Mouse (Mus musculus) T-helper 2 cell (primary cell): ENCODE data around the gene Tubb3.
"Not testable (repeated sequence)": the region's sequence is repeated elsewhere in the genome, so short reads cannot be mapped to it uniquely, and the experiment has no call there.

ENCODE experiments used
- in situ Hi-C: fragments of 300-600 bp; cut with MboI, MseI; formaldehyde crosslinking; loops from one replicate; pipeline ENCODE4 v1.15.1; 2025; ENCODE audit warnings: high pct_unique_total_duplicates

Tubb3 gene

DNA sequence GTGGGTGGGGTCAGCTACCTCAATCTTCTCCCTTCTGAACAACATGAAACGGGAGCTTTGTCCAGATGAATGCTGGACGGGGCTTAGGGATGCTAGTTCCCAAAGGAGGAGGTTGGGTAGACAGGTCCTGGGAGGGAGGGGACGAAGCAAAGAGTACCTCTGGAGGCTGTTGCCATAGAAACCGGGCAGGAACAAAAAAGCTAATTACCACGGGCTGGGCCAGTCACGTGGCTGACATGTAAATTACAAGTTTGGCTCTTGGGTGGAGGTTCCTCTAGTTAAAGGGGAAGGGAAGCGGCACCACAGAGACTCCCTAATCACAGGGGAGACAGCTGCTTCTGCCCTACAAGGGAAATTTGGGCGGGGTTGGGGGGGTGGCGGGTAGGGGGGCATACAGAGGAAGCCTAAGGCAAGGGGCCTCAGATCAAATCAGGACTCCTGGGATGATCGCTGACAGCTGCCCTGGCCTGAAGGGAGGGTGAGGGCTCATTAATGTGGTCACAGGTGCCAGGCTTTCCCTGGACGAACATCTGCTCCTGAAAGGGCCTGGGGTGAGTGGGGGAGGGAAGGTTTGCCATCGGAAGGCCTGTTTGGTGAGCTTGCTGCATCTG, 1.4 kb downstream of the Tubb3 start:
- in situ Hi-C loops, result no loop called here

DNA sequence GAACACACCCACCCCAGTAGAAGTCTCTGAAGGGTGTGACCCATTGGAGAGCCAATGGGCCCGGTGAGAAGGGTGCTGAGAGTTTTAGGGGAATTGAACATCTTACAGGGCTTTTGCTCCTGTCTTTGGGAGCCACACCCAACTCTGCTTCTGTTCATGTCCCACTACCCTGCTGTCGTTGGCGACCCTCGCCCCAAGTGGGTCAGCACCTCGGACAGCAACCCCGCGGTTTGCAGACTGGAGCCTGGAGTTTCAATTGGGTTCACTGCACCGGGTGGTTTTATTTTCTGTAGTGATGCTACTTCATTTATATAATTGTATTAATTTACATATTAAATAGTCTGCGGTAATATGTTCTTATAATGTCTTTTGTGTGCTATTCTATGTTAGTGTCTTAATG, 3.0 kb downstream of the Tubb3 start:
- in situ Hi-C loops, result no loop called here

DNA sequence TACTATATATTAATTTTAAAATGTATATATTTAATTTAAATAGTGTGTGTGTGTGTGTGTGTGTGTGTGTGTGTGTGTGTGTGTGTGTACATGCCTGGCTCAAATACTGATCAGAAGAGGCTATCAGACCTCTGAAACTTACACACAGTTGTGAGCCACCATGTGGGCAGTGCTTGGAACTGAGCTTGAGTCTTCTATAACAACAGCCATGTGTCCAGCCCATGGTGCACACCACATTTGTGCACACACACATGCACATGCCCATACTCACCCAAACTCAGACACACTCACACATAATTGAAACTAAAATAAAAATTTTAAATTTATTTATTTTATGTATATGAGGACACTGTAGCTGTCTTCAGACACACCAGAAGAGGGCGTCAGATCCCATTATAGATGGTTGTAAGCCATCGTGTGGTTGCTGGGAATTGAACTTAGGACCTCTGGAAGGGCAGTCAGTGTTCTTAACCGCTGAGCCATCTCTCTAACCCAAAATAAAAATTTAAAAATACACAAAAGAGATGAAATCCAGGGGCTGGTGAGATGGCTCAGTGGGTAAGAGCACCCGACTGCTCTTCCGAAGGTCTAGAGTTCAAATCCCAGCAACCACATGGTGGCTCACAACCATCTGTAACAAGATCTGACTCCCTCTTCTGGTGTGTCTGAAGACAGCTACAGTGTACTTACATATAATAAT, 3.9 kb downstream of the Tubb3 start:
- in situ Hi-C loops, result not testable (repeated sequence)

DNA sequence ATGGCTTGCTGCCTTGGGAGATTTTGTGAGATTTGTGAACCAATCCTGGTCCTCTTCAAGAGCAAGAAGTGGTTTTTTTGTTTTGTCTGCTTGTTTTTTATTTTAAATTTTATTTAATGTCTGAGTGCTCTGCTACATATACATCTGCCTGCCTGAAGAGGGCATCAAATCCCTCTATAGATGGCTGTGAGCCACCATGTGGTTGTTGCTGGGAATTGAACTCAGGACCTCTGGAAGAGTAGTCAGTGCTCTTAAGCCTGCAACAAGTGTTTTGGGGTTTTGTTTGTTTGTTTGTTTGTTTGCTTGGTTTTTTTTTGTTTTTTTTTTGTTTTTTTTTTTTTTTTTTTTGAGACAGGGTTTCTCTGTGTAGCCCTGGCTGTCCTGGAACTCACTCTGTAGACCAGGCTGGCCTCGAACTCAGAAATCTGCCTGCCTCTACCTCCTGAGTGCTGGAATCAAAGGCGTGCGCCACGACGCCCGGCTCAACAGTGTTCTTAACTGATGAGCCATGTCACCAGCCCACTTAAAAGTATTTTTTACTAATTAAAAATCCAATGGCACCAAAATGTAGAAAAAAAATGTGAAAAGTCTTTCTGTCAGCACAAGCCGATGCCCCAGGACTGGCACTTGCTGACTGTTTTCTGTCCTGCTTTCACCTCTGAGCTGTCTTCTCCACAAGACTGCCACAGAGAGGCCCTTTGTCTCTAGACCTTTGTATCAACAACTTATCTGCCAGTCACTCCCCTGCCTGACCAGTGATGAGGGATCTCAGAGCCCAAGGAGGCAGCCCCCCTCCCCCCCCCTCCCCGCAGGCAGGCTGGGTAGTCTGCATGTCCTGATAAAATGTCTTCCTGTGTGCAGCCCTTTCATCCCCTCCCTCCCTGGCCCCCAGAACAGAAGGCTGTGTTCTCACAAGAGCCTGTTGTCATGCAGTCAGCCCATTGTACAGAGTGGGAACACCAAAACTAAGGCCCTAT, 5.0 kb downstream of the Tubb3 start:
- in situ Hi-C loops, result no loop called here

DNA sequence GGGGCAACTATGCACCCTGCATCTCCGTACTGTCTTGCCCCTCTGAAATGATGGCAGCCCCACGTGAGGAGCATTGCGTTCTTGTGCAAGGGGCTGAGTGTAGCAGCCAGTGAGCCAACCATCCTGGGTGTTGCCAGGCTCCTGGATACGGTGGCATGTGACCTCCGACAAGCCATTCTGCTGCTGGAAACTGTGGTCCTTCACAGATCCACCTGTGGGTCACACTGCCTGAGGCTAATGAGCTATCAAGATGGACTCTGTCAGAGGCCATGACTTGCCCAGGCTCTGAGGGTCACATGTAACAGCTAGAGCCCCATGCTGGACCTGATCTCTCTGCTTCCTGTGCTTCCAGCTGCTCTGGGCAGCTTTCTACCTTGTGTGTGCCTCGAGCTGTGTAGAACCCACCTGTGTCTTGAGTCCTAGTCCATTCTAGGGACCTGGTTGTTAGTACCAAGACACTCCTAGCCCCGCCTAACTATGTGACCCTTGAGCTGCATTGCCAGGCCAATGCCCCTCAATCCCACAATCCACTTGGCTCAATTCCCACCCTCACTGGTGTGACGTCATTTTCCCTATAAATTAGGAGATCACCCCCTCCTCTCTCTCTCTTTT, 5.8 kb downstream of the Tubb3 start:
- in situ Hi-C loops, result no loop called here

DNA sequence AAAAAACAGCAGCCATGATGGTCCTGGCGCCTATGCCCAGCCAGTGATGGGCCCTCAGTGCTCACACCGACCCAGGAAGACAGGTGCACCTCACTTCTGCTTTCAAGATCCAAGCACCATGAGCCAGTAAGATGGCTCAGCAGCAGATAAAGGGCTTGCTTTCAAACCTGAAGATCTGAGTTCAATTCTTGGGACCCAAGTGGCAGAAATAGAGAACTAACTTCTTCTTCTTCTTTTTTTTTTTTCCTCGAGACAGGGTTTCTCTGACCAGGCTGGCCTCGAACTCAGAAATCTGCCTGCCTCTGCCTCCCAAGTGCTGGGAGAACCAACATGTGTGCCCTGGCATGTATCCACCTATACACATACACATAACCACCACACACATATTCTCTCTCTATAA, 8.5 kb downstream of the Tubb3 start:
- in situ Hi-C loops, result loop anchor here (5.0 kb wide), 1 partner anchor 97 kb away; no protein-coding TSS in a partner anchor

DNA sequence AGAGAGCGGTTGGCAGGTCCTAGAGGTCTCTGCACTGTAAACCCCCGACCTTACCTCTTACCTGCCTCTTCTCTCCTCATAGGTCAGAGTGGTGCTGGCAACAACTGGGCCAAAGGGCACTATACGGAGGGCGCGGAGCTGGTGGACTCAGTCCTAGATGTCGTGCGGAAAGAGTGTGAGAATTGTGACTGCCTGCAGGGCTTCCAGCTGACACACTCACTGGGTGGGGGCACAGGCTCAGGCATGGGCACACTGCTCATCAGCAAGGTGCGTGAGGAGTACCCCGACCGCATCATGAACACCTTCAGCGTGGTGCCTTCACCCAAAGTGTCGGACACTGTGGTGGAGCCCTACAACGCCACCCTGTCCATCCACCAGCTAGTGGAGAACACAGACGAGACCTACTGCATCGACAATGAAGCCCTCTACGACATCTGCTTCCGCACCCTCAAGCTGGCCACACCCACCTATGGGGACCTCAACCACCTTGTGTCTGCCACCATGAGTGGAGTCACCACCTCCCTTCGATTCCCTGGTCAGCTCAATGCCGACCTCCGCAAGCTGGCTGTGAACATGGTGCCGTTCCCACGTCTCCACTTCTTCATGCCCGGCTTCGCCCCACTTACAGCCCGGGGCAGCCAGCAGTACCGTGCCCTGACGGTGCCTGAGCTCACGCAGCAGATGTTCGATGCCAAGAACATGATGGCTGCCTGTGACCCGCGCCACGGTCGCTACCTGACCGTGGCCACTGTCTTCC, 9.5 kb downstream of the Tubb3 start:
- in situ Hi-C loops, result loop anchor here (5.0 kb wide), 1 partner anchor 98 kb away; no protein-coding TSS in a partner anchor

DNA sequence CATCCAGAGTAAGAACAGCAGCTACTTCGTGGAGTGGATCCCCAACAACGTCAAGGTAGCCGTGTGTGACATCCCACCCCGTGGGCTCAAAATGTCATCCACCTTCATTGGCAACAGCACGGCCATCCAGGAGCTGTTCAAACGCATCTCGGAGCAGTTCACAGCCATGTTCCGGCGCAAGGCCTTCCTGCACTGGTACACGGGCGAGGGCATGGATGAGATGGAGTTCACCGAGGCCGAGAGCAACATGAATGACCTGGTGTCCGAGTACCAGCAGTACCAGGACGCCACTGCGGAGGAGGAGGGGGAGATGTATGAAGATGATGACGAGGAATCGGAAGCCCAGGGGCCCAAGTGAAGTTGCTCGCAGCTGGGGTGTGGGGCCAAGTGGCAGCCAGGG, 10.1 kb downstream of the Tubb3 start:
- in situ Hi-C loops, result loop anchor here (5.0 kb wide), 1 partner anchor 99 kb away; no protein-coding TSS in a partner anchor

DNA sequence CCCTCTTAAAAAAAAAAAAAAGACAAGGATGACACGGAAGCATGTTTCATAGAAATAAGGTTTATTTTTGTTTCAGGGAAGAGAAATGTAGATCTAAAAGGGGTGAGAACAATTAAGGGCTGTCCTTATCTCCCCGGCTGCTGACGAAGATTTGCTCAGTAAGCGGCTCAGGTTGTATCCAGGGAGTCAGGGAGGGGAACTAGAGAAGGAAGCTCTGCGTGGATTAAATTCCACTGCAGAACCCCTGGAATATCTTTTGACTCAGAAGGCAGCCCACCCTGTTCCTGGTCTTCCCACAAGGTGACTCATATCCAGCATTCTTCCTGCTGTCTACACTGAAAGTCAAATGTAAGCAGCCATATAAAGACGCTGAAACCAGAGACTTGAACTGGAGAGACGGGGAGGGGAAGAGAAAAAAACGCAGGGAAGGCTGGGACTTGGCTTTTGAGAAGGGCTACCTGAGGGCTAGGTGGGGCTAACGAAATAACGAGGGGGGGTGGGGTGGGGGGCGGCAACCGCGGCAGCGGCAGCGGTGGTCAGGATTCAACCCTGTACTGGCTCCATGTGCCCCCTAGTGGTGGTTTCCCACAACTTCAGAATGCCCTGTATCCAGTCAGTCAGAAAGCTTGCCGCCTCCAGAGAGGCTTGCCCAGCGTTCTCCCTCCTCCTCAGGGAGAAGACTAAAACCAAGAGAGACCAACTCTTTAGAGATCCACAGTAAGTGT, 11.0 kb downstream of the Tubb3 start:
- in situ Hi-C loops, result loop anchor here (5.0 kb wide), 1 partner anchor 100 kb away; no protein-coding TSS in a partner anchor

DNA sequence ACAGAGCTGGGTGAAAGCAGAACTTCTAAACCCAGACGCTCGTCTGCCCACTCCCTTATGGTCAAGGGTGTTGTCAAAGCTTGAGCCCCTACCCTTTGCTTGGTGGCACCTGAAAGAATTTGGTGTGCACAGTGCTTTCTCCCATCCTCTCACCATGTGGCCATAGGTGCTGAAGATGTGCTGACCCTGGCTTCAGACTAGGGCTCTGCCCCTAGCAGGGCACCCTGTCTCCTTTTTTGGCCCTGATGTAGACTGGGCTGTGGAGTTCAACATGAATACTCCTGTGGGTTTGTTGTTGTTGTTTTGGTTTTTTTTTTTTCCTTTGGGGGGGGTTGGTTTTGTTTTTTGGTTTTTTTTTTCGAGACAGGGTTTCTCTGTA, 11.5 kb downstream of the Tubb3 start:
- in situ Hi-C loops, result loop anchor here (5.0 kb wide), 1 partner anchor 100 kb away; no protein-coding TSS in a partner anchor

DNA sequence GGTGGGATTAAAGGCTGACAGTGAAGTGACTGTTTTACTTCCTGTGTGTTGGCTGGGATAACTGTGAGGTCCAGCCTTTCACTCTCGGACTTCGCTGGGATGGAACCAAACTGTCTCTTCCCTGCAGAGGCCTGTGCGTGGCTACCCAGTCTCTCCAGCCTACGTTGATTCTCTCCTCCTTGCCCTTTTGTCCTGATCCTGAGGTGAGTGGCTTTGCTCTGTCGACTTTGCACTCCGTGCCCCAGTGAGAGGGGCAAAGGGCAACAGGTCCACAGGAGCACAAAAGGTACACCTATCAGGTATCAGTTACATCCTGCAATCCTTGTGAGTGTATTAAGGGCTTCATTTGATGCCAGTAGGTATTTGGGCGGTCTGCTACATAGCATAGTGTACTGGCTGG, 12.2 kb downstream of the Tubb3 start, which contains the start of gene Def8:
Gene Def8 (plus strand): TSS at position 87 of the 400 bp plus-strand sequence.
- in situ Hi-C loops, result loop anchor here (5.0 kb wide), 1 partner anchor 101 kb away; no protein-coding TSS in a partner anchor

DNA sequence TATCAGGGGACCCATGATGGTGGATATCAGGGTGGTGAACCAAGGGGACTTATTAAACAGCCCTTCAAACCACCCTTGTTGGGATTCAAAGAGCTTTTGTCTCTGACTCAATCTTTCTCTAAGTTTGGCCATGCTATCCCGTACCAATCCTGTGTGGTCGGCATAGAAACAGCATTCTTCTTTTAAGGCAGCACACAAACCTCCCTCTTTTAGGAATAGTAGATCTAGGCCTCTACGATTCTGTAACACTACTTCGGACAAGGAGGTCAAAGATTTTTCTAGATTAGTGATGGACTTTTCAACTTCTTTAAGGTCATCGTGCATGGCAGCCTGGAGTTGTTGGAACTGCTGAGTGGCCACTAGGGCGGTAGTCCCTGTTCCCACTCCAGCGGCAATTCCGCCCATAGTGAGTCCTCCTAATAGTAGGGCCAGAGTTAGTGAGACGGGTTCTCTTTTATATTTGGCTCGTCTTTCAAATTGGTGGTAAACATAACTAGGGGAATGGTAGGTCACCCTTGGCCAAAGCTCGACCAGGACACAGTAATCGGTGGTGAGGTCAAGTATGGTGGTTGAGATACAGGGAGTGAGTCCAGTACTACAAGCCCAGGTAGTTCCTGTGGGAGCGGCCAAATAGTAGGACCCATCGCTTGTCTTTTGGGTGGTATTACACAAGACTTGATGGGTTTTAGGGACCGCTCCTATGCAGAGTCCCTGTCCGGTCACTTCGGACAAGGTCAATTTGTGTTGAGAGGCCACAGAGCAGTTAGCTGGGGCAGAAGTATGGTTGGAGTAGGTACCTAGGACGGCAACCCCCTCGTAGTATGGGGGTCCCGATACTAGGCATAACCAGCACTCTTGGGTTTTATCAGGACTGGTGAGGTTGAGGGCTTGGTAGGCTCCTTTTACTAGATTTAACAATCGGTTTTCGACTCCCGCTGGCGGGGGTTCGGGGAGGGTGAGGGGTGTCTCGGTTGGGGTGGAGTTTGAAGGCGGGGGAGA, 15.6 kb downstream of the Tubb3 start:
- in situ Hi-C loops, result no loop called here

DNA sequence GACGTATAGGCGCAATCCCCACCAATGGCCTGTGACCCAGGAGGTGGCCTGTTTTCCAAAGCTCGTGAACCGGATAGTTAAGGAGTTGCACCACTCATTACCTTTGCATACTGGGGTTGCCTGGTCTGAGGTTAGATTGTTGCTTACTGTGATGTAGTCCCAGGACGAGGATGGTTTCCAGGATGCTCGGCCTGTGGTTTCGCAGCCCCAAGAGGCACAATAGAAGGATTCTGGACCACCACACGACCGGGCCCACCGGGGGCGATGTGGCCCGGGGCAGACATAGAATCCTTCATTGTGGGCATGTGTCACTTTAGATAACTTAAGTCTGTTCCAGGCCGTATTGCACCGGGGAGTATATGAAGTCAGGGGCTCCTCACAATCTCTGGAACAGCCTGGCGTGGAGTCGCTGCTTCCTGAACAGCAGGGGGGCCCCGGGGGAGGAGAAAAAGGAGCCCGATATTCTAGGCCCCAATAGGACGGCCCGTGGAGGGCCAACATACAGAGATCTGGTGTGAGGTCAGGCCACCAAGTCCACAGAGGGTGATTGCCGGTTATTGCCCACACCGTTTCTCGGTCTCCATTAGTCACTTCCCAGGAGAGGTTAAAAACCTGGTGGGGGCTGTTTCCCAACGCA, 16.5 kb downstream of the Tubb3 start:
- in situ Hi-C loops, result no loop called here

DNA sequence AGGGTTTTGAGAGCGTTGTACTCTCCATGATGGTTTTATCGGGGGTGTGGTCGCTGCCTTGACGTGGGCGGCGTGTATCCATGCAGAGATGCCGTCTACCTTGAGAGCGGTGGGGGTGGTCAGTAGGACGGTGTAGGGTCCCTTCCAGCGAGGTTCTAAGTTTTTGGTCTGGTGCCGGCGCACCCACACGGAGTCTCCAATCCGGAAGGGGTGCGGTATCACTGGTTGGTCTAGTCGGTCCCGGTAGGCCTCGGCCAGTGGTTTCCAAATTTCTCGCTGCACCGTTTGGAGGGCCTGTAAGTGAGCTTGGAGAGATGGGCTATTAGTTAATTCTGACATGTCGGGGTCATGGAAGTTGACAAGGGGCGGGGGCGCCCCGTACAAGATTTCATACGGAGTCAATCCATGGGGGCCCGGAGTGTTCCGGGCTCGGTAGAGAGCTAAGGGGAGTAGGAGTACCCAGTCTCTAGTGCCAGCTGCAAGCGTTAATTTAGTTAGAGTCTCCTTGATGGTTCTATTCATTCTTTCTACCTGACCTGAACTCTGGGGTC, 17.2 kb downstream of the Tubb3 start:
- in situ Hi-C loops, result no loop called here

DNA sequence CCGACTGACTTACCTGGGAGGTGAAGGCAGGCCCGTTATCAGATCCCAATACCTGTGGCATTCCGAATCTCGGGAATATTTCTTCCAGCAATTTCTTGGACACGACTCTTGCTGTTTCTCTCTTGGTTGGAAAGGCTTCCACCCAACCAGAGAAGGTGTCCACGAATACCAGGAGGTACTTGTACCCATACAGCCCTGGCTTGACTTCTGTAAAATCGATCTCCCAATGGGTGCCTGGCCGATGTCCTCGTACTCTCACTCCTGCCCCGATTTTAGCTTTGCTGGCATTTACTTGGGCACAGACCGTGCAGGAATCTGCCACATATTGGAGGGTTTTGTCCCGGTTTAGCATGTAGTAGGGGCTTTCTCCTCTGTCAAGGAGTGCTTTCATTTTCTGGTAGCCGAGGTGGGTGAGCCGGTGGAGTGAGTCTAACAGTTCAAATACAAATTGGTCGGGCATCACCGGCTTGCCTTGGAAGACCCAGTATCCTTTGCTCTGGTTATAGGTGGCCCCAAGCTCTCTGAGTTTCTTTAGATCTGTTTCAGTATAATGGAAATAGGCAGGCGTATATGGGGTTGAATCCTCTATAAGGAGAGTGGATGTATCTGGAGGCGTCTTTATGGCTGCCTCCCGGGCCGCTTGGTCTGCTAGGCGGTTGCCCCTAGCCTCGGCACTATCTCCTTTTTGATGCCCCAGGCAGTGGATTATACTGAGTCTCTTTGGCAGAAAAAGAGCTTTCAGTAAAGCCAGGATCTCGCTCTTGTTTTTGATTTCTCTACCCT, 17.9 kb downstream of the Tubb3 start:
- in situ Hi-C loops, result no loop called here

DNA sequence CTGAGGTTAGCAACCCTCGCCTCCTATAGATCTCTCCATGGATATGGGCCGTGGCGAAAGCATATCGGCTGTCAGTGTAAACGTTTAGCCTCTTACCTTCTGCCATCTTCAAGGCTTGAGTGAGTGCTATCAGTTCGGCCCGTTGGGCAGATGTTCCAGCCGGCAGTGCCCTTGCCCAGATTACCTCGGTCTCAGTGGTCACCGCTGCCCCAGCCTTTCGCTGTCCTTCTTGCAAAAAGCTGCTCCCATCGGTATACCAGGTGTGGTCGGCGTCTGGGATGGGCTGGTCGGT, 18.4 kb downstream of the Tubb3 start:
- in situ Hi-C loops, result not testable (repeated sequence)

DNA sequence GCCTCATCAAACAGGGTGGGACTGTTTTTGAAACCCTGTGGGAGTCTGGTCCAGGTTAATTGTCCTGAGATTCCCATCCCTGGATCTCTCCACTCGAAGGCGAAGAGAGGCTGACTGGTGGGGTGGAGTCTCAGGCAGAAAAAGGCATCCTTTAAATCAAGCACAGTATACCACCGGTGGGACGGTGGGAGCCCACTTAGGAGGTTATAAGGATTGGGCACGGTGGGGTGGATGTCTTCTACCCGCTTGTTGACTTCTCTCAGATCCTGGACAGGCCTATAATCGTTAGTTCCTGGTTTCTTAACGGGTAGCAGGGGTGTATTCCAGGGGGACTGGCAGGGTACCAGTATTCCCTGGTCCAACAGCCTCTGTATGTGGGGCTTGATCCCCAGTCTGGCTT, 19.7 kb downstream of the Tubb3 start:
- in situ Hi-C loops, result not testable (repeated sequence)
